Mouse (Mus musculus) forebrain, embryonic 13.5 days (tissue): ENCODE data around the gene Rgsl1. TPM values are rescaled to one million over a fixed set of nuclear protein-coding genes. Genes with fewer than 3 reads are reported as not detected.
"Not testable (repeated sequence)": the region's sequence is repeated elsewhere in the genome, so short reads cannot be mapped to it uniquely, and the experiment has no call there.

Experiments used
- ATAC-seq: fragments of 200-750 bp; cut with Nextera tagmentation; 2 replicates; pipeline ENCODE4 v1.8.0; 2017
- H3K27ac ChIP-seq: fragments of 300-500 bp; sonication (generic); 2 replicates; pipeline ENCODE4 v1.5.1; 2015; ENCODE audit warnings: inconsistent platforms, mild to moderate bottlenecking, moderate library complexity
- H3K27me3 ChIP-seq: fragments of 300-500 bp; sonication (generic); 2 replicates; pipeline ENCODE4 v1.6.1; 2015; ENCODE audit warnings: mild to moderate bottlenecking, inconsistent platforms
- H3K36me3 ChIP-seq: fragments of 300-500 bp; sonication (generic); 2 replicates; pipeline ENCODE4 v1.6.1; 2015; ENCODE audit warnings: mild to moderate bottlenecking, inconsistent platforms; ENCODE audit not compliant: poor library complexity, severe bottlenecking
- H3K4me1 ChIP-seq: fragments of 300-500 bp; sonication (generic); 2 replicates; pipeline ENCODE4 v1.6.1; 2015; ENCODE audit warnings: inconsistent platforms
- H3K4me2 ChIP-seq: fragments of 300-500 bp; sonication (generic); 2 replicates; pipeline ENCODE4 v1.6.1; 2015; ENCODE audit warnings: inconsistent platforms, mild to moderate bottlenecking, moderate library complexity
- H3K4me3 ChIP-seq: fragments of 300-500 bp; sonication (generic); 2 replicates; pipeline ENCODE4 v1.5.1; 2015; ENCODE audit warnings: mild to moderate bottlenecking, inconsistent platforms
- H3K9ac ChIP-seq: fragments of 300-500 bp; sonication (generic); 2 replicates; pipeline ENCODE4 v1.6.1; 2015; ENCODE audit warnings: mild to moderate bottlenecking, inconsistent platforms
- H3K9me3 ChIP-seq: fragments of 300-500 bp; sonication (generic); replicated peaks from 2 replicates; pipeline ENCODE4 v1.6.1; 2016; ENCODE audit warnings: inconsistent platforms
- WGBS: fragments of 180-500 bp; shearing (Covaris S2); methylation state at CpG from one replicate; pipeline ENCODE4 v1.1.7; 2015; 5-methylcytosine and 5-hydroxymethylcytosine counted together
- polyA plus RNA-seq: library from polyadenylated mRNA; unstranded; fragments of >200 nt; fragmentation: Nextera tagmentation; extraction: Ambion mirVana; gene quantifications from 2 replicates; pipeline ENCODE4 v1.2.1, GENCODE M21; 2015

Gene Rgsl1
- polyA plus RNA-seq, 1 experiment from 2014 or later, result 0.05 TPM

DNA sequence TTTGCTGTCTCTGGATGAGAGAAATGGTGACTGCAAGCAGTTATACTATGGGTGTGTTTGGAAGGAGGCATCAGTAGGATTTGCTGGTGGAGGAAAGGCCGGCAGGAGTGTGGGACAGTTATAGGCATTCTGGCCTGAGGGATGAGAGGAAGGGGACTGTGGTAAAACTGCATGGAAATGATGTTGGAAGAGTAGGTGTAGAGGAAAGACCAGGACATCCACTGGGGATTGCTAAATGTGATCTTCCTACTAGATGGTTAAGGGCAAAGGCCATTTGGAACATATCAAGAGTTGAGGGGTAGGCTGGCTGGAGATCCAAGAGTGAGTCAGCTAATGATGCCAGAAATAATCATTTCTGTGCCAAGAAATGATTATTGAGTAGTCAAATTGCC lies 73.2 kb downstream of the Rgsl1 start:
- Histone ChIP-seq H3K4me2 (no peak overlapping the region), H3K27ac (no peak overlapping the region), H3K4me1 (no peaks in the 10 kb centered on the region), H3K27me3 (no peaks in the 10 kb centered on the region), H3K36me3 (no peaks in the 10 kb centered on the region), H3K4me3 (no peak overlapping the region), H3K9me3 (no peaks in the 10 kb centered on the region), H3K9ac (no peak overlapping the region)
- 88% methylated on average over 1 of the region's 1 CpGs for WGBS
- no peak for ATAC-seq

DNA sequence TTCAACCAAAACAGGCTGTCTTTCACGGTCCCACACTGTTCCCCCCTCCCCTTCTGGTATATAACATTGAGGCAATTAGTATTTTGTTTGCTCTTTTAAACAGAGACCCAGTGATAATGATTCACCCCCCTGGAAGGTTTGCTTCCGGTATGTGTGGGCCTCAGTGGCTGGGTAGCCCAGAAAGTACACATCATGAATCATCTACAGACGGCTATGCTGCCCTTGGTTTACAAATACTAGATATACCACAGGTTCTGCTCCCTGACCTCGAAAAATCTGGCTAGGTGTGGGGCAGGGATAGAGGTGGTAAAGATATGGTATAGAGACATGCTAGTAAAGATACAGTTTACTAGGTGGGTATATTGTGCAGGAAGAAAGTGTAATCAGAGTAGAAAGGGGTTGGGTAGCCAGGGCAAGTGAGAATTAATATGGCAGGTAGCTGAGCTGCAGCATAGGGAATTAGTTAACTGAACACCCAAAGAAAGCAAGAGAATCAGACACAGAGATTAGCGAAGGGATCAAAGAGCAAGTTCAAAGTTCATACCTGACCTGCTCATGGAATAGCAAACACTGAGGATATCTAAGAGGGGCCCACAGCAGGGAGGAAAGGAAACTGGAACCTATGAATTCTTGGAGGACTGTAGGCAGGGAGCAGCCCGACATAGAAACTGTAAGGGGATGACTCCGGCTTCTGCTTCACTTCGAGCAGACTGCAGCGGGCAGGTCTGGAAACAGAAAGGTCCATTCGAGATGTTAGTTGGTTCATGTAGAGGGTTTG lies 73.8 kb downstream of the Rgsl1 start:
- H3K9me3 ChIP-seq, result no peaks in the 10 kb centered on the region
- no peaks in the 10 kb centered on the region for H3K27me3 ChIP-seq
- no peak overlapping the region for H3K9ac ChIP-seq
- no peak overlapping the region for H3K4me2 ChIP-seq
- 88% methylated on average over 10 of the region's 10 CpGs for WGBS
- no peak overlapping the region for H3K27ac ChIP-seq
- H3K36me3 ChIP-seq, result no peaks in the 10 kb centered on the region
- H3K4me3 ChIP-seq, result no peak overlapping the region
- H3K4me1 ChIP-seq, result no peaks in the 10 kb centered on the region
- ATAC-seq, result no peak

DNA sequence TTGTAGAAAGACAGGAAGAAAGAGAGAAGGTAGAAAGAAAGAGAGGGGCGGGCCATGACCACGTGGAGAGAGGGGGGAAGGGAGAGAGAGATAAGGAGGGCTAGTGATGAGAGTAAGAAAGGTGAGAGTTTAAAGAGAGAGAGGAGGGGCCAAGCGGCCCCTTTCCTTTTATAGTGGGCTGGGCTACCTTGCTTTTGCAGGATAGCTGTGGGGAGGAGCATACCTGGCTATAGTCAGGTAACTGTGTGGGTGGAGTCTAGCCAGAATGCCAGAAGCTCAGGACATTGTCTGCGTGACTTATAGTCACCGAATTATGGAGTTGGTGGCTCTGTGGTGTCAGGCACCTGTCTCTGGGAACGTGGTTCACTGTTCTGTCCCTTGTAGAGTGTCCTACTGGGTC lies 74.4 kb downstream of the Rgsl1 start:
- H3K9me3 ChIP-seq, H3K4me2 ChIP-seq, H3K9ac ChIP-seq, H3K36me3 ChIP-seq, H3K4me3 ChIP-seq, H3K27ac ChIP-seq, H3K27me3 ChIP-seq, H3K4me1 ChIP-seq, ATAC-seq: not testable (repeated sequence)
- WGBS, result 69% methylated on average over 6 of the region's 6 CpGs

DNA sequence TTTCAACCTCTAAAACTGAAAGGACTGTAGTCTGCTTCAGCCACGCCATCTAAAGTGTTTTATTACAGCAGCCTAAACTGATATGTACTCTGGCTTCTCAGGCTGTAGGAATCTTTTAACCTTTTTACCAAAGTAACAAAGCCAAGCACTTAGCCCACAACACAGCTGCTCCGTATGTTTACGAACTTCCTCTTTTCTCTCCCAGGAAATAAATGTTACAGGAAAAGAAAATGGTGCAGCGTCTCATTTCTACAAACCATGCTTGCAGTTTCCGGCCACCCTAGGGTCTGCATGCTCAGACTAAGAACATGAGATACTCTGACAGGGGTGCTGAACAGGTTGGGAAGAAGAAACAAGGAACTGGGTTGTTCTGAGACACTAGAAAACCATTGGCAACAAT lies 75.5 kb downstream of the Rgsl1 start:
- no peaks in the 10 kb centered on the region for H3K9me3 ChIP-seq
- H3K27ac ChIP-seq, result no peak overlapping the region
- no peak overlapping the region for H3K4me2 ChIP-seq
- H3K4me1 ChIP-seq, result no peaks in the 10 kb centered on the region
- no peaks in the 10 kb centered on the region for H3K27me3 ChIP-seq
- WGBS, result 90% methylated on average over 5 of the region's 5 CpGs
- H3K9ac ChIP-seq, result no peak overlapping the region
- H3K4me3 ChIP-seq, result no peak overlapping the region
- no peaks in the 10 kb centered on the region for H3K36me3 ChIP-seq
- no peak for ATAC-seq

DNA sequence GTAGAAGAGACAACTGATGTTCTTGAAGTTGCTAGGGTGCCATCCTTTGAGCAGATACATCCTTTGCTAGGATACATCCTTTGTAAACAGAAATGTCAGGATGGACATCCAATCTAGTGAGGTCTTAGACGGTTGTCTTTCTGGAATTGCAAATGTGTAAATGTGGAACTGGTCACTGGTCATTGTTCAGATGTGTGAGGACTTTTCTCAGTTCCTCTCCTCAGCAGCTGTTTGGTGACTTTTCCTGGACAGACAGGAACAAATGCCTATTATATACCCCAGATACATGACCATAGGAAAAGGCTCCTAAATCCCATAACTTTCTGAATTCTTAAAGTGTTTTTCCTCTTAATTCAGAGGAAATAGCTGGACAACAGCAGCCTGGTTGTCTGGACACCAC lies 76.7 kb downstream of the Rgsl1 start:
- H3K27ac ChIP-seq, result no peak overlapping the region
- no peak for ATAC-seq
- H3K27me3 ChIP-seq, result no peaks in the 10 kb centered on the region
- peaks cover 4% of the 10 kb centered on the region; the same call in 1 of the 2 replicates for H3K36me3 ChIP-seq
- no peak overlapping the region for H3K4me2 ChIP-seq
- no peaks in the 10 kb centered on the region for H3K9me3 ChIP-seq
- H3K4me3 ChIP-seq, result no peak overlapping the region
- 88% methylated on average over 1 of the region's 1 CpGs for WGBS
- H3K4me1 ChIP-seq, result no peaks in the 10 kb centered on the region
- H3K9ac ChIP-seq, result no peak overlapping the region

DNA sequence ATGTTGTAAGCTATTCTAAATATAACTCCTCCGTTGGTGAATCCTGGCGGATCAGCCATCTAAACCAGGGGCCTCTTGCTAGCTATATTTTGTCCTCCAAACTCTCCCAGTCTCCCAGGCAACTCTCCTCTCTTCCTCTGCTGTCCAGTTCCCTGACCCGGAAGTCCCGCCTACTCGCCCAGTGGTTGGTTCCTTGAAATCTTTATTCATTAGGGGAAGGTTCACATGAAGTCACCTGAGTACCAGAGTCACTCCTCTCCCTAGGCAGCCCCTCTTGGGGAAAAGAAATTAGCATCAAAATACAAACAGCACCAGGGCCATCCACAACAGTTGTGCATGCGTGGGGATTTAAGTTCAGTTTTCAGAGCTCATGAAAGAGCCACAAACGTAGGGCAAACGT lies 77.6 kb downstream of the Rgsl1 start:
- WGBS, result 38% methylated on average over 8 of the region's 8 CpGs
- H3K27me3 ChIP-seq, result no peaks in the 10 kb centered on the region
- no peaks in the 10 kb centered on the region for H3K9me3 ChIP-seq
- no peak overlapping the region for H3K9ac ChIP-seq
- no peak for ATAC-seq
- H3K4me2 ChIP-seq, result no peak overlapping the region
- H3K36me3 ChIP-seq, result peaks cover 9% of the 10 kb centered on the region; the same call in 1 of the 2 replicates
- H3K27ac ChIP-seq, result no peak overlapping the region
- H3K4me3 ChIP-seq, result no peak overlapping the region
- no peaks in the 10 kb centered on the region for H3K4me1 ChIP-seq

DNA sequence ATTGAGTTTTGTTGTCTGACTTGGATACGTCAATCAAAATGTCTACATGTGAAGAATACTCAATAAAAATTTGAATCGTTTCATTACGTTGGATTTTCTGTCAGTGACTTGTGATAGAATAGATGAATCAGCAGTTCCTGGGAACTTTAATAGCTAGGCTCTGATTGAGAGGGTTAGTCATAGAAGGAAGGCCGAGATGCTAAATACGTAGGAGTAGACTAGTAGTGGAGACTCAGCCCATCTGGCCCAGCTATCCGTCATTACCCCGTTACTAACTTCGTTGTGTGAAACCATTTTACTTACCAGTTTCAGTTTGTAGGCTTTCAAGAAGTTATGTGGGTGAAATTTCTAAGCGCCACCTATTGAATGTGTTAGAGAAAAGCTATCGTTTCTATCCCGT lies 79.8 kb downstream of the Rgsl1 start:
- ATAC-seq, result no peak
- no peaks in the 10 kb centered on the region for H3K27me3 ChIP-seq
- H3K4me3 ChIP-seq, result no peak overlapping the region
- no peak overlapping the region for H3K9ac ChIP-seq
- 91% methylated on average over 11 of the region's 11 CpGs for WGBS
- H3K9me3 ChIP-seq, result no peaks in the 10 kb centered on the region
- H3K4me2 ChIP-seq, result no peak overlapping the region
- H3K4me1 ChIP-seq, result no peaks in the 10 kb centered on the region
- H3K36me3 ChIP-seq, result peaks cover 29% of the 10 kb centered on the region
- no peak overlapping the region for H3K27ac ChIP-seq

DNA sequence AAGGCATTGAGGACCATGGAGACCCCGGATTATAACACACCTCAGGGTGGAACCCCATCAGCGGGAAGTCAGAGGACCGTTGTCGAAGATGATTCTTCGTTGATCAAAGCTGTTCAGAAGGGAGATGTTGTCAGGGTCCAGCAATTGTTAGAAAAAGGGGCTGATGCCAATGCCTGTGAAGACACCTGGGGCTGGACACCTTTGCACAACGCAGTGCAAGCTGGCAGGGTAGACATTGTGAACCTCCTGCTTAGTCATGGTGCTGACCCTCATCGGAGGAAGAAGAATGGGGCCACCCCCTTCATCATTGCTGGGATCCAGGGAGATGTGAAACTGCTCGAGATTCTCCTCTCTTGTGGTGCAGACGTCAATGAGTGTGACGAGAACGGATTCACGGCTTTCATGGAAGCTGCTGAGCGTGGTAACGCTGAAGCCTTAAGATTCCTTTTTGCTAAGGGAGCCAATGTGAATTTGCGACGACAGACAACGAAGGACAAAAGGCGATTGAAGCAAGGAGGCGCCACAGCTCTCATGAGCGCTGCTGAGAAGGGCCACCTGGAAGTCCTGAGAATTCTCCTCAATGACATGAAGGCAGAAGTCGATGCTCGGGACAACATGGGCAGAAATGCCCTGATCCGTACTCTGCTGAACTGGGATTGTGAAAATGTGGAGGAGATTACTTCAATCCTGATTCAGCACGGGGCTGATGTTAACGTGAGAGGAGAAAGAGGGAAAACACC lies 90.0 kb downstream of the Rgsl1 start:
- no peaks in the 10 kb centered on the region for H3K27me3 ChIP-seq
- H3K9me3 ChIP-seq, result no peaks in the 10 kb centered on the region
- 78% methylated on average over 25 of the region's 25 CpGs for WGBS
- no peak overlapping the region for H3K4me2 ChIP-seq
- no peak overlapping the region for H3K27ac ChIP-seq
- no peak overlapping the region for H3K9ac ChIP-seq
- H3K4me1 ChIP-seq, result peaks cover 23% of the 10 kb centered on the region
- H3K36me3 ChIP-seq, result peaks cover 35% of the 10 kb centered on the region
- no peak overlapping the region for H3K4me3 ChIP-seq
- no peak for ATAC-seq

DNA sequence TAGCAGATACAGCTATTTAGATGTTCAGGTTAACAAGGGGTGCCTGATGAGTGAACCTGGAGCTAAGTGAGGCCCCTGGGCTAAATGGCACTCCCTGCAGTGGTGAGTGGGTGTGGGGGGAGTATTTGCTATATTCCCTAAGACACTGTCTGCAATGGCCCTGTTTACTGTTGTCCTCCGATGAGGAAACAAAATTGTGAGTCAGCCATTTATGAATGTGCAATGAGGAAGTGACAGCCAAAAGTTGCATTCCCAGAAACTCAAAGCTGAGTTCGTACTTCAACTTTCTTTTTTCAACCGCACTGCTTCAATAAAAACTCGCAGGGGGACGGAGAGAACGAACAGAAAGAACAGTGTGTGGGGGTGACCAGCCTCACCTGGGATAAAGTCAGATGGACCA lies 91.4 kb downstream of the Rgsl1 start:
- H3K9me3 ChIP-seq, result no peaks in the 10 kb centered on the region
- no peak overlapping the region for H3K9ac ChIP-seq
- H3K27ac ChIP-seq, result no peak overlapping the region
- no peaks in the 10 kb centered on the region for H3K27me3 ChIP-seq
- 92% methylated on average over 6 of the region's 6 CpGs for WGBS
- H3K4me2 ChIP-seq, result peak overlapping the region; percentile 26; the same call in 1 of the 2 replicates
- H3K36me3 ChIP-seq, result peaks cover 28% of the 10 kb centered on the region
- ATAC-seq, result no peak
- H3K4me3 ChIP-seq, result no peak overlapping the region
- peaks cover 36% of the 10 kb centered on the region for H3K4me1 ChIP-seq

DNA sequence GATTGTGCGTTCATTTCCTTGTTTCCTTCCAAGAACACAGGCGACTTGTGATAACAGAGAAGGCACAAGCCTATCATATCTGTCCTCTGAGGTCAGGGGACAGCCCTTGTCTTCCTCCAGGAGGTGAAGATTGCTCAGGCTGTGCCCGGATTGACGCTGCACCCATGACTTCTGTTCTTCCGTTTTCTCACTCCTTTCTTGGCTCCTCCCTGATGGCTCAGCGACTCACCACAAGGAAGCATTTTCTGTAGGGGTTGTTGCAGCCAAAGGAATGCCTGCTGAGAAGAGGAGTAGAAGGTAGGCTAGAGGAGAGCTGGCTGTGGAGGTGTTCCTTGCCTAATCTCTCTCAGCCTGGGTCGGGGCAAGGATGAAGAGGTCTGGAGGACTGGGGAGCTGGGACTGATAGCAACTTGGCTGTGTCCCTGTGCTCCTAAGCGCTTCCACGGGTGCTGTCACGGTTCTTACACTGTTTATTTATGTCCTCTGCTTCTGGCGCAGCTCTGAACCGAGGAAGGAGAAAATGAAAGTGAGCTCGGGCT lies 92.1 kb downstream of the Rgsl1 start:
- peak overlapping the region; percentile 26 for H3K4me2 ChIP-seq
- H3K27ac ChIP-seq, result no peak overlapping the region
- ATAC-seq, result no peak
- 68% methylated on average over 13 of the region's 13 CpGs for WGBS
- no peaks in the 10 kb centered on the region for H3K9me3 ChIP-seq
- no peak overlapping the region for H3K4me3 ChIP-seq
- peaks cover 28% of the 10 kb centered on the region for H3K36me3 ChIP-seq
- H3K27me3 ChIP-seq, result no peaks in the 10 kb centered on the region
- peaks cover 36% of the 10 kb centered on the region for H3K4me1 ChIP-seq
- no peak overlapping the region for H3K9ac ChIP-seq

DNA sequence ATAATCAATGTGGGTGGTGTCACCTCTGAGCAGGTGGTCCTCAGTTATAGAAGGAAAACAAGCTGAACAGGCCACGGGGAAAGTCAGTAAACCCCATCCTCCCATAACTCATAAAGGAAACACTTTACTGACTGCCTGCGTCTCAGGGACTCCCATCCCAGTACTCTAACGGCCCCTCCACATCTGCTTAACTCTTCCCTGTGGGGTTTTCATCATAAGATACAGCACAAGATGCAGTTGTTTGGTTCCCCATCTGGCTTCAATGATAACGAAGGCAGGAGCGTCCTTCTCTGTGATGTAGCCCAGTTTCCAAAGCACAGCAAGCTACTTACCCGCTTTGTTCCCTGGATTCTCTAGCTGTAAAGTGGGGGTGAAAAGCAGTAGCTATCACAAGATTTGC lies 93.9 kb downstream of the Rgsl1 start:
- H3K36me3 ChIP-seq, result peaks cover 16% of the 10 kb centered on the region

DNA sequence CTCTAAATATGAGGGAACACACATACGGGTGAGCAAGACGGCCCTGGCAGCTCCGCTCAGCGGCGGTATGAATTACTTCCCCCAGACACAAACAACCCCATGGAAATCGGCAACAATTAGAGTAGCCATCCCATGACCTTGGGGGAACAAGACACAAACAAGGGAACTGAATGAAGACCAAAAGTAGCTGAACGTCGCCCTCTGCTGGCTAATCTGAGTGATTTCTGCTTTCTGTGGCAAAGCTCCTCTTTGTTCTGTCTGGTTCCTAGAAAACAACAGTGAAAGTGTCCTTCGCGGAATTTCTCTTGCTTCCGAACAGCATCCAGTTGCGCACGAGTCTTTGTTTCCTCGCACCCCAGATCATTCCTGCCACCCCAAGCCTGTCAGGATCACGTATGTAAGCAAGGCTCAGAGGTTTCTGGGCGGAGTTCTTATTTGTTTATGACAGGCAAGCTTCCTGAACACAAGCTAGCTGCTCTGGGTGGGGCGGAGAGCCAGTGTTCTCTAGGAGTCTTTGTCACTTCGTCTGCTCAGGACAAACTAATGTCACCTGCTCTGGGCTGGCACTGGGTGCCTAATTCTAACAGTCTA lies 94.6 kb downstream of the Rgsl1 start, which contains the start of gene Rnasel:
Gene Rnasel (plus strand): TSS at position 216 of the 591 bp plus-strand sequence.
- H3K27me3 ChIP-seq, result no peaks in the 10 kb centered on the region
- H3K9me3 ChIP-seq, result no peaks in the 10 kb centered on the region
- ATAC-seq, result peak; percentile 66
- 3% methylated on average over 18 of the region's 18 CpGs for WGBS
- peak within 1 kb of the TSS; percentile 46 for H3K4me3 ChIP-seq
- peak within 1 kb of the TSS; percentile 64 for H3K4me2 ChIP-seq
- H3K36me3 ChIP-seq, result peaks cover 8% of the 10 kb centered on the region
- peak within 1 kb of the TSS; percentile 79 for H3K9ac ChIP-seq
- peaks cover 48% of the 10 kb centered on the region for H3K4me1 ChIP-seq
- H3K27ac ChIP-seq, result peak within 1 kb of the TSS; percentile 77

More for the DNA sequence above, 93.9 kb downstream of the Rgsl1 start:
- Histone ChIP-seq H3K27me3 (no peaks in the 10 kb centered on the region), H3K9ac (peak overlapping the region; percentile 79), H3K9me3 (no peaks in the 10 kb centered on the region), H3K27ac (peak overlapping the region; percentile 77), H3K4me1 (peaks cover 43% of the 10 kb centered on the region), H3K4me2 (peak overlapping the region; percentile 64), H3K4me3 (peak overlapping the region; percentile 46)
- WGBS, result 46% methylated on average over 6 of the region's 6 CpGs
- no peak for ATAC-seq
